Mouse (Mus musculus) myocyte (in vitro differentiated cells): ENCODE results near the gene Slc13a3. TPM values are rescaled to one million over a fixed set of nuclear protein-coding genes. Genes with fewer than 3 reads are reported as not detected.

Source experiments
- H3K27me3 ChIP-seq: one replicate; pipeline ENCODE4 v1.6.1; 2011; ENCODE audit not compliant: control insufficient read depth, insufficient read depth, insufficient read length
- H3K36me3 ChIP-seq: one replicate; pipeline ENCODE4 v1.6.1; 2011; ENCODE audit not compliant: control insufficient read depth, insufficient read depth
- H3K4me2 ChIP-seq: one replicate; pipeline ENCODE4 v1.6.1; 2011; ENCODE audit warnings: low read depth, control low read depth
- H3K4me3 ChIP-seq: one replicate; pipeline ENCODE4 v1.5.1; 2011; ENCODE audit warnings: mild to moderate bottlenecking, control low read depth, moderate library complexity
- H3K79me2 ChIP-seq: one replicate; pipeline ENCODE4 v1.6.1; 2011; ENCODE audit not compliant: control insufficient read depth, insufficient read depth
- H3ac ChIP-seq: one replicate; pipeline ENCODE4 v1.6.1; 2011; ENCODE audit not compliant: control insufficient read depth, insufficient read length
- CEBPB ChIP-seq: IDR thresholded peaks from 2 replicates; pipeline ENCODE4 v1.6.1; 2011; ENCODE audit warnings: mild to moderate bottlenecking, moderate library complexity; ENCODE audit not compliant: poor library complexity, insufficient read depth, severe bottlenecking
- E2F4 ChIP-seq: IDR thresholded peaks from one replicate; pipeline ENCODE4 v1.6.1; 2011; ENCODE audit warnings: mild to moderate bottlenecking, control low read depth, moderate library complexity; ENCODE audit not compliant: insufficient read depth
- MAX ChIP-seq: IDR thresholded peaks from one replicate; pipeline ENCODE4 v1.6.1; 2011; ENCODE audit warnings: low read depth, mild to moderate bottlenecking, control low read depth
- MYOD1 ChIP-seq, 3 experiments: IDR thresholded peaks; one replicate each; pipeline ENCODE4 v1.6.1; 2011; ENCODE audit warnings: control low read depth in 2 of 3, low read depth in 2 of 3, mild to moderate bottlenecking in 2 of 3, moderate library complexity in 1 of 3; ENCODE audit not compliant: insufficient read length in 2 of 3, control insufficient read depth in 1 of 3
- MYOG ChIP-seq, 3 experiments: IDR thresholded peaks; one replicate each; pipeline ENCODE4 v1.6.1; 2011; ENCODE audit warnings: control low read depth in 2 of 3, low read depth in 2 of 3, mild to moderate bottlenecking in 2 of 3; ENCODE audit not compliant: insufficient read length in 2 of 3, control insufficient read depth in 1 of 3, insufficient read depth in 1 of 3
- POLR2A ChIP-seq: IDR thresholded peaks from one replicate; pipeline ENCODE4 v1.6.1; 2011; ENCODE audit warnings: low read depth, mild to moderate bottlenecking, control low read depth, moderate library complexity; ENCODE audit not compliant: insufficient read length
- POLR2AphosphoS2 ChIP-seq: IDR thresholded peaks from one replicate; pipeline ENCODE4 v1.6.1; 2011; ENCODE audit warnings: low read depth, control low read depth; ENCODE audit not compliant: insufficient read length
- REST ChIP-seq: IDR thresholded peaks from one replicate; pipeline ENCODE4 v1.6.1; 2011; ENCODE audit warnings: mild to moderate bottlenecking, control low read depth, moderate library complexity; ENCODE audit not compliant: insufficient read depth, insufficient read length
- SRF ChIP-seq: IDR thresholded peaks from one replicate; pipeline ENCODE4 v1.6.1; 2011; ENCODE audit warnings: low read depth; ENCODE audit not compliant: control insufficient read depth, insufficient read length
- TCF12 ChIP-seq: IDR thresholded peaks from one replicate; pipeline ENCODE4 v1.6.1; 2011; ENCODE audit warnings: mild to moderate bottlenecking, control low read depth; ENCODE audit not compliant: poor library complexity, insufficient read depth, severe bottlenecking
- TCF3 ChIP-seq: IDR thresholded peaks from one replicate; pipeline ENCODE4 v1.6.1; 2011; ENCODE audit warnings: low read depth, control low read depth; ENCODE audit not compliant: insufficient read length
- USF1 ChIP-seq: IDR thresholded peaks from one replicate; pipeline ENCODE4 v1.6.1; 2011; ENCODE audit warnings: low read depth, mild to moderate bottlenecking, control low read depth, moderate library complexity
- polyA plus RNA-seq: library from polyadenylated mRNA; unstranded; fragments of >200 nt; fragmentation: generic; extraction: Trizol; gene quantifications from one replicate; pipeline ENCODE4 v1.2.1, GENCODE M21; 2012; ENCODE audit warnings: missing spikeins

Slc13a3 gene
- polyA plus RNA-seq, 1 experiment, result 0.04 TPM

GRCm38 (mm10) chr2:165496251-165496650 is 23.2 kb upstream of the Slc13a3 start:
- Histone ChIP-seq H3ac (no peak overlapping the region), H3K36me3 (no peaks in the 10 kb centered on the region), H3K79me2 (peaks cover 7% of the 10 kb centered on the region), H3K4me3 (no peak overlapping the region), H3K4me2 (no peak overlapping the region), H3K27me3 (peaks cover 6% of the 10 kb centered on the region)
- TF ChIP-seq POLR2AphosphoS2 (no peak), MYOD1 (IDR thresholded peaks at IDR 0.05; ENCODE audit: control insufficient read depth in 1 of 3, insufficient read length in 2 of 3, low read depth in 2 of 3) (peak in 1 of 3 experiments; percentile 68), MYOG (IDR thresholded peaks at IDR 0.05; ENCODE audit: control insufficient read depth in 1 of 3, insufficient read depth in 1 of 3, insufficient read length in 2 of 3, low read depth in 2 of 3) (peak in 1 of 3 experiments; percentile 57)

GRCm38 (mm10) chr2:165494495-165494894 is 21.5 kb upstream of the Slc13a3 start:
- H3K27me3 ChIP-seq, result no peaks in the 10 kb centered on the region
- TF ChIP-seq SRF (no peak), REST (no peak), USF1 (no peak), POLR2A (no peak), MYOD1 (IDR thresholded peaks at IDR 0.05; ENCODE audit: control insufficient read depth in 1 of 3, insufficient read length in 2 of 3, low read depth in 2 of 3) (no peak), MYOG (IDR thresholded peaks at IDR 0.05; ENCODE audit: control insufficient read depth in 1 of 3, insufficient read depth in 1 of 3, insufficient read length in 2 of 3, low read depth in 2 of 3) (no peak), E2F4 (no peak), TCF12 (no peak), MAX (no peak), CEBPB (no peak), POLR2AphosphoS2 (no peak), TCF3 (no peak)
- no peak overlapping the region for H3ac ChIP-seq
- H3K4me3 ChIP-seq, result peak overlapping the region; percentile 67
- no peak overlapping the region for H3K4me2 ChIP-seq
- H3K79me2 ChIP-seq, result peaks cover 7% of the 10 kb centered on the region
- H3K36me3 ChIP-seq, result peaks cover 3% of the 10 kb centered on the region

- Histone ChIP-seq H3K27me3 (no peaks in the 10 kb centered on the region), H3K36me3 (peaks cover 3% of the 10 kb centered on the region), H3K4me2 (peak overlapping the region; percentile 84), H3K4me3 (peak overlapping the region; percentile 67), H3K79me2 (peaks cover 7% of the 10 kb centered on the region), H3ac (peak overlapping the region; percentile 29)
- TF ChIP-seq CEBPB (no peak), USF1 (no peak), E2F4 (no peak), REST (no peak), MYOG (IDR thresholded peaks at IDR 0.05; ENCODE audit: control insufficient read depth in 1 of 3, insufficient read depth in 1 of 3, insufficient read length in 2 of 3, low read depth in 2 of 3) (no peak), TCF12 (no peak), TCF3 (no peak), MAX (no peak), POLR2A (no peak), MYOD1 (IDR thresholded peaks at IDR 0.05; ENCODE audit: control insufficient read depth in 1 of 3, insufficient read length in 2 of 3, low read depth in 2 of 3) (no peak), POLR2AphosphoS2 (no peak), SRF (no peak)
Measured at GRCm38 (mm10) chr2:165493587-165494210, 20.7 kb upstream of the Slc13a3 start.

GRCm38 (mm10) chr2:165492648-165493553 is 19.9 kb upstream of the Slc13a3 start, which contains the start of gene Trp53rka:
Trp53rka (minus strand) TSS chr2:165493324.
- no peaks in the 10 kb centered on the region for H3K27me3 ChIP-seq
- peak within 1 kb of the TSS; percentile 98 for H3K4me2 ChIP-seq
- peak within 1 kb of the TSS; percentile 29 for H3ac ChIP-seq
- peak within 1 kb of the TSS; percentile 67 for H3K4me3 ChIP-seq
- no peak for TF ChIP-seq MYOD1 (IDR thresholded peaks at IDR 0.05; ENCODE audit: control insufficient read depth in 1 of 3, insufficient read length in 2 of 3, low read depth in 2 of 3)
- TF ChIP-seq E2F4, result no peak
- no peak for TF ChIP-seq CEBPB
- TF ChIP-seq TCF12, result no peak
- TF ChIP-seq POLR2AphosphoS2, result peak; percentile 79
- TF ChIP-seq SRF, result no peak
- no peak for TF ChIP-seq REST
- no peak for TF ChIP-seq TCF3
- TF ChIP-seq USF1, result no peak
- no peak for TF ChIP-seq MYOG (IDR thresholded peaks at IDR 0.05; ENCODE audit: control insufficient read depth in 1 of 3, insufficient read depth in 1 of 3, insufficient read length in 2 of 3, low read depth in 2 of 3)
- peak; percentile 77 for TF ChIP-seq POLR2A
- TF ChIP-seq MAX, result no peak
- peaks cover 7% of the 10 kb centered on the region for H3K79me2 ChIP-seq
- peaks cover 3% of the 10 kb centered on the region for H3K36me3 ChIP-seq
